Mouse (Mus musculus): ENCODE data around the gene Wwox. TPM values are rescaled to one million over a fixed set of nuclear protein-coding genes. Genes with fewer than 3 reads are reported as not detected.

Gene Wwox
- total and polyA plus RNA-seq, 3 experiments = 7.8 to 11.5 (median 9.1) TPM

DNA sequence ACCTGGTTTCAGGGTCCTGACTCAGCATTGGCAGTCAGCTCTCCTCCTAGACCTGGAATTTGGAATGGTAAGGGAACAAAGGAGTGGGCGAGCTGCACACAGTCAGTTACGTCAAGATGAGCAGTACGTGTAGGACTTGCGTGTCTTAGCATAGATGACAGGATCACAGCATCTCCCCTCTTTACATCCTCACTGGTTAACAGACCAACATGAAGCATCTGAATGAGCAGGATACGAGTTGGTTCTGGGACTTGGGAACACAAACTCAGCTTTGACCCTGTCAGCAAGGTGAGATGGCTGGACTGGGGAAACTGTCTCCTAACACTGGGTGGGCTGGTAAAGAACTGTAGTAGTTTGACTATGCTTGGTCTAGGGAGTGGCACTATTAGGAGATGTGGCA is 40.2 kb upstream of the Wwox start:
- Histone ChIP-seq H3K27ac (ENCODE audit: insufficient read depth, low read depth) (no peak overlapping the region), H3K79me2 (replicated peaks; ENCODE audit: control insufficient read depth, extremely low read depth, insufficient read depth, poor library complexity, severe bottlenecking) (no peaks in the 10 kb centered on the region), H3K36me3 (replicated peaks in 1 of 2; ENCODE audit: control insufficient read depth in 1 of 2, insufficient read depth in 1 of 2, low read length in 1 of 2) (no peaks in the 10 kb centered on the region), H3K9ac (ENCODE audit: insufficient read depth, low read depth) (no peak overlapping the region), H3K4me1 (ENCODE audit: control insufficient read depth in 1 of 2, insufficient read depth in 2 of 2) (no peaks in the 10 kb centered on the region), H3K9me3 (replicated peaks; ENCODE audit: low read length) (peaks cover 22% of the 10 kb centered on the region), H3K4me3 (replicated peaks in 1 of 3; ENCODE audit: low read depth in 2 of 3, low read length in 2 of 3, poor library complexity in 1 of 3) (no peak overlapping the region), H3K4me2 (ENCODE audit: insufficient read depth, low read depth, poor library complexity, severe bottlenecking) (no peak overlapping the region), H3K27me3 (replicated peaks) (no peaks in the 10 kb centered on the region)
- no peak for TF ChIP-seq BHLHE40 (IDR thresholded peaks at IDR 0.05; ENCODE audit: low read depth, low read length)
- no peak for TF ChIP-seq HCFC1 (IDR thresholded peaks at IDR 0.05; ENCODE audit: low read depth, low read length)
- no peak for TF ChIP-seq TCF12 (IDR thresholded peaks at IDR 0.05; ENCODE audit: low read depth, low read length)
- no peak for TF ChIP-seq POLR2A (IDR thresholded peaks at IDR 0.05; ENCODE audit: low read depth, low read length)
- TF ChIP-seq USF1 (IDR thresholded peaks at IDR 0.05; ENCODE audit: low read depth, low read length) = no peak
- TF ChIP-seq TBP (conservative IDR thresholded peaks at IDR 0.05; ENCODE audit: low read depth, low read length) = no peak
- dilution Hi-C loops (cut with MboI; ENCODE audit: extremely low pct_ligation_motif_present, extremely low pct_unique_long_range_greater_than_20kb, low sequenced_read_pairs) (no loop called here), in situ Hi-C loops (cut with MboI; ENCODE audit: low pct_ligation_motif_present, low pct_unique_long_range_greater_than_20kb, low sequenced_read_pairs) (no loop called here)
- DNase-seq (ENCODE audit: extremely low read depth) = no peak

- no peak overlapping the region for H3K9ac ChIP-seq (ENCODE audit: insufficient read depth, low read depth)
- H3K27ac ChIP-seq (ENCODE audit: insufficient read depth, low read depth) = no peak overlapping the region
- dilution Hi-C loops (cut with MboI; ENCODE audit: extremely low pct_ligation_motif_present, extremely low pct_unique_long_range_greater_than_20kb, low sequenced_read_pairs) (no loop called here), in situ Hi-C loops (cut with MboI; ENCODE audit: low pct_ligation_motif_present, low pct_unique_long_range_greater_than_20kb, low sequenced_read_pairs) (no loop called here)
- no peaks in the 10 kb centered on the region for H3K4me1 ChIP-seq (ENCODE audit: control insufficient read depth in 1 of 2, insufficient read depth in 2 of 2)
- TF ChIP-seq EP300 (IDR thresholded peaks at IDR 0.05; ENCODE audit: low read length) (no peak), RAD21 (IDR thresholded peaks at IDR 0.05; ENCODE audit: low read depth, low read length) (no peak)
- no peaks in the 10 kb centered on the region for H3K79me2 ChIP-seq (replicated peaks; ENCODE audit: control insufficient read depth, extremely low read depth, insufficient read depth, poor library complexity, severe bottlenecking)
- no peak for DNase-seq (ENCODE audit: extremely low read depth)
- H3K27me3 ChIP-seq (replicated peaks) = no peaks in the 10 kb centered on the region
- H3K4me2 ChIP-seq (ENCODE audit: insufficient read depth, low read depth, poor library complexity, severe bottlenecking) = no peak overlapping the region
- H3K36me3 ChIP-seq (replicated peaks in 1 of 2; ENCODE audit: control insufficient read depth in 1 of 2, insufficient read depth in 1 of 2, low read length in 1 of 2) = no peaks in the 10 kb centered on the region
- H3K9me3 ChIP-seq (replicated peaks; ENCODE audit: low read length) = peaks cover 22% of the 10 kb centered on the region
- no peak overlapping the region for H3K4me3 ChIP-seq (replicated peaks in 1 of 3; ENCODE audit: low read depth in 2 of 3, low read length in 2 of 3, poor library complexity in 1 of 3)
Measured at GRCm38 (mm10) chr8:114401679-114402078, 37.8 kb upstream of the Wwox start.

DNA sequence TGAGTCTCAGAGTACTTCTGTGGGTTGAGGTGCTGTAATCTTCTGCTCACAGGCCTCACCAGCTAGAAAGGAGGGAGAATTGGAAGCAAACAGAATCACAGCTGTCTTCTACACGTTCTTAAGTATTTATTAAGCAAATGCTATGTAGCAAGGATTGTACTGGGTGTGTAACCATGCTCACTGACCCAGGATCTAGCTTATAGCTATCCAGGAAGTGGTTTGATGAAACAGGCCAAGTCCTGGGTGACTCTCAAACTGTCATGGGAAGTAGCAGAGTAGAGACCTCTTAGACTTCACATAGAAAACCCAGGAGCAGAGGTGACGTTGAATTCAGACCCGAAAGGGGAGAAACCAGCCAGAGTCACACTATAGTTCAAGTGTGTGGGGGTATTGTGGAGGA is 28.0 kb upstream of the Wwox start:
- in situ Hi-C loops (cut with MboI; ENCODE audit: low pct_ligation_motif_present, low pct_unique_long_range_greater_than_20kb, low sequenced_read_pairs) = no loop called here
- H3K9me3 ChIP-seq (replicated peaks; ENCODE audit: low read length) = peaks cover 14% of the 10 kb centered on the region
- dilution Hi-C loops (cut with MboI; ENCODE audit: extremely low pct_ligation_motif_present, extremely low pct_unique_long_range_greater_than_20kb, low sequenced_read_pairs) = no loop called here
- H3K4me1 ChIP-seq (ENCODE audit: control insufficient read depth in 1 of 2, insufficient read depth in 2 of 2) = no peaks in the 10 kb centered on the region
- no peak overlapping the region for H3K4me3 ChIP-seq (replicated peaks in 1 of 3; ENCODE audit: low read depth in 2 of 3, low read length in 2 of 3, poor library complexity in 1 of 3)
- H3K36me3 ChIP-seq (replicated peaks in 1 of 2; ENCODE audit: control insufficient read depth in 1 of 2, insufficient read depth in 1 of 2, low read length in 1 of 2) = no peaks in the 10 kb centered on the region
- H3K79me2 ChIP-seq (replicated peaks; ENCODE audit: control insufficient read depth, extremely low read depth, insufficient read depth, poor library complexity, severe bottlenecking) = no peaks in the 10 kb centered on the region
- H3K27ac ChIP-seq (ENCODE audit: insufficient read depth, low read depth) = no peak overlapping the region
- DNase-seq (ENCODE audit: extremely low read depth) = no peak
- no peaks in the 10 kb centered on the region for H3K27me3 ChIP-seq (replicated peaks)
- H3K9ac ChIP-seq (ENCODE audit: insufficient read depth, low read depth) = no peak overlapping the region
- no peak overlapping the region for H3K4me2 ChIP-seq (ENCODE audit: insufficient read depth, low read depth, poor library complexity, severe bottlenecking)
- TF ChIP-seq NRF1 (IDR thresholded peaks at IDR 0.05; ENCODE audit: low read depth, low read length) (no peak), ETS1 (conservative IDR thresholded peaks at IDR 0.05; ENCODE audit: low read depth, low read length) (no peak), JUND (conservative IDR thresholded peaks at IDR 0.05; ENCODE audit: low read depth, low read length) (no peak), MXI1 (IDR thresholded peaks at IDR 0.05; ENCODE audit: low read depth, low read length) (no peak), JUN (IDR thresholded peaks at IDR 0.05; ENCODE audit: insufficient read depth, low read depth, low read length) (no peak), ELF1 (IDR thresholded peaks at IDR 0.05; ENCODE audit: low read depth, low read length) (no peak), POLR2A (IDR thresholded peaks at IDR 0.05; ENCODE audit: low read depth, low read length) (no peak), TCF12 (IDR thresholded peaks at IDR 0.05; ENCODE audit: low read depth, low read length) (no peak), SIN3A (IDR thresholded peaks at IDR 0.05; ENCODE audit: low read length) (no peak), KAT2A (IDR thresholded peaks at IDR 0.05; ENCODE audit: insufficient replicate concordance, low read length) (no peak), HCFC1 (IDR thresholded peaks at IDR 0.05; ENCODE audit: low read depth, low read length) (no peak), RAD21 (IDR thresholded peaks at IDR 0.05; ENCODE audit: low read depth, low read length) (no peak), ZC3H11A (IDR thresholded peaks at IDR 0.05; ENCODE audit: low read depth, low read length) (no peak), MEF2A (IDR thresholded peaks at IDR 0.05; ENCODE audit: borderline replicate concordance, low read depth, low read length) (no peak), CTCF (conservative IDR thresholded peaks at IDR 0.05 in 1 of 2, IDR thresholded peaks at IDR 0.05 in 1 of 2; ENCODE audit: low read depth in 2 of 2, low read length in 2 of 2) (no peak), UBTF (IDR thresholded peaks at IDR 0.05; ENCODE audit: low read depth, low read length) (no peak)
